Mouse (Mus musculus) thymus, postnatal 0 days (tissue): ENCODE measurements around the gene Irf2. TPM values are rescaled to one million over a fixed set of nuclear protein-coding genes. Genes with fewer than 3 reads are reported as not detected.

Experiments used
- DNase-seq: peaks from one replicate; pipeline ENCODE4 v3.0.0-alpha.2; 2015; ENCODE audit warnings: low spot score
- polyA plus RNA-seq: library from polyadenylated mRNA; unstranded; fragments of >200 nt; fragmentation: Nextera tagmentation; extraction: Ambion mirVana; gene quantifications from 2 replicates; pipeline ENCODE4 v1.2.1, GENCODE M21; 2015

Gene Irf2
- polyA plus RNA-seq, 1 experiment from 2014 or later, result 57.8 TPM

GRCm38 (mm10) chr8:46840791-46841190, 101.3 kb downstream of the Irf2 start:
- no peak for DNase-seq

DNA sequence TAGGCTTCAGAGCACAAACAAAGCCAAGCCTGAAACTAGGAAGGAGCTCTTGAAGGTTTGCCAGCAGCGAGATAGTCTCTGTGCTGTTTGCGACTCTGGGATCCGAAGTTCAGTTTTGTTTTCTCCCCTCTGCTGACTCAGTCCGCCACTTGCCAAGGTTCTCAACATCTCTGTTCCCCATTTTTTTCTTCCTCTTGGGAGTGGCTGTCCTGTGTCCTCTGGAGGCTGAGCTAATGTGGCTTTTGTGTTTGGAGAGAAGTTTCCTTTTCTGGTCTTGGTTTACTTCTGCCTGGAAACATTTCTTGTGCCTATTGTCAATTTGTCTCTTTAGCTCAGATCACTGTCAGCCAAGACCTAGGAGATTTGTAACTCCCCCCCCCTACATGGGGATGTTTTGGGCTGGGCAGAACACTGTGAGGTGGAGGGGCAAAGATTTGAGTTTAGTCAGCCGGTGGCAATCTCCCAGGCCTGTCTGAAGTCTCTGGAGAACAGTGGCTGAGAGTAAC, 103.2 kb downstream of the Irf2 start:
- no peak for DNase-seq

DNA sequence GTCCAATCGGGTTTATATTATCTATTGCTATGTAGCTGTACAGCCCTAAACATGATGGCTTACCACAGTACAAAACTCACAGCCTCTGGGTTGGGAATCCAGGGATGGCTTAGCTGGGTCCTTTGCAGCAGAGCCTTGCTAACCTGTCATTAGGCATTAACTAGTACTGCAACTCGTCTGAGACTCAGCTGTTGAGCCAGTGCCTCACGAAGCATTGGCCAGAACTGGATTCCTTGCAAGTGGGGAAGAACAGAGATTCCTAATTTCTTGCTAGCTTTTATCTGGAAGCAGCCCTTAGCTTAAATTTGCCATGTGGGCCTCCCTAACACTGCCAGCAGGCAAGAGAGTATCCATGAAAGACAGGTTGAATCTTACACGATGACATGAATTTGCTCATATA, 104.3 kb downstream of the Irf2 start:
- DNase-seq, result no peak

- DNase-seq, result peak; percentile 51
These were observed 104.9 kb downstream of the Irf2 start for GRCm38 (mm10) chr8:46844371-46844973.

DNA sequence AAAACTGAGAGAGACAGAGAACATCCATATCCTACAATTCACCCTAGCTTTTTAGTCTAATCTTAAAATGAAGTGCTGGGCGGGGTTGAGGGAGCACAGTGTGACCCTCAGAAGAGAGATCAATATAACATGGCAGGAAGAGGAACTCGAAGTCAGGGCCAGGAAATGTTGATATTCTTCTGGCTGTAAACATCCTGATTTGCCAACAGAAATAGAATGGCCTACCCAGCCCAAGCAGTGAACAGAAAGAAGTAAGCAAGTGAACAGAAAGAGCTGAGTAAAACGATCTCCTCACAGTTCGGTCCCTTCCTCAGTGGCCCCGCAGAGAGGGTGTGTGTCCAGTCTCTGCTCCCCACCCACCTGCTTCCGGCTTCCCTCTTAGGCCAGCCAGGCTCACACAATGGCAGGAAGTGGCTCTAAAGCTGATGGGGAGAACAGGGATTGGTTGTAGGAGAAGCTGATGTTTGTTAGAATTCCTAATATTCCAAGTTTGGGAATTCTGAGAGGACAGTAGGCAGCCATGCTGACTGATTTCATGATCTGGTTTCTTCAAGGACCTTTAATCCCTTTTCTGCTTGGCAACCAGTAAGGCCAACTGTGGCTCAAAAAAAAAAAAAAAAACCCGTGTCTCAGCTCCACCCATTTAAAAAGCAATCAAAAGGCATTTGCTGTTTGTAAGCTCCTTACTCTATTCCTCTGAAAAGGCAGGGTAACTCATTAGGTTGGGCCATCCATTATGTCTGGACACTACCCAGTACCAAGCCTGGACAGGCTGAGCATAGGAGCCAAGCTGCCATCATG, 105.6 kb downstream of the Irf2 start:
- DNase-seq, result peak; percentile 45

DNA sequence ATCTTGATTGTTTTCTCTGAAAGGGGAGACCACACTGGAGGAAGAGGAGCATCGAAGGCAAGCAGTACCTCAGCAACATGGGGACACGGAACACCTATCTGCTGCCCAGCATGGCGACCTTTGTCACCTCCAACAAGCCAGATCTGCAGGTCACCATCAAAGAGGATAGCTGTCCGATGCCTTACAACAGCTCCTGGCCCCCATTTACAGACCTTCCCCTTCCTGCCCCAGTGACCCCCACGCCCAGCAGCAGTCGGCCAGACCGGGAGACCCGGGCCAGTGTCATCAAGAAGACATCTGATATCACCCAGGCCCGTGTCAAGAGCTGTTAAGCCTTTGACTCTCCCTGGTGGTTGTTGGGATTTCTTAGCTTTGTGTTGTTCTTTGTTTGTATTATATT, 106.4 kb downstream of the Irf2 start:
- DNase-seq, result no peak

DNA sequence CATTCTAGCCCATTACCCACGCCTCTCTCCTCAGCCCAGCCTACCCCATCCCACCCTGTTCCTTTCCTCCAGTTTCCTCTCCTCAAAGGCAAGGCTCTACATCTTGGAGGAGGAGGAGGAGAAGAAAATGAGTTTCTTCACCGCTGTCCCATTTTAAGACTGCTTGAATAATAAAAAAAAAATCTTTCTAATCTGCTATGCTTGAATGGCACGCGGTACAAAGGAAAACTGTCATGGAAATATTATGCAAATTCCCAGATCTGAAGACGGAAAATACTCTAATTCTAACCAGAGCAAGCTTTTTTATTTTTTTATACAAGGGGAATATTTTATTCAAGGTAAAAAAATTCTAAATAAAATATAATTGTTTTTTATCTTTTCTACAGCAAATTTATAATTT, 107.4 kb downstream of the Irf2 start:
- no peak for DNase-seq

- DNase-seq, result no peak
These were observed 108.6 kb downstream of the Irf2 start for GRCm38 (mm10) chr8:46848011-46848641.

DNA sequence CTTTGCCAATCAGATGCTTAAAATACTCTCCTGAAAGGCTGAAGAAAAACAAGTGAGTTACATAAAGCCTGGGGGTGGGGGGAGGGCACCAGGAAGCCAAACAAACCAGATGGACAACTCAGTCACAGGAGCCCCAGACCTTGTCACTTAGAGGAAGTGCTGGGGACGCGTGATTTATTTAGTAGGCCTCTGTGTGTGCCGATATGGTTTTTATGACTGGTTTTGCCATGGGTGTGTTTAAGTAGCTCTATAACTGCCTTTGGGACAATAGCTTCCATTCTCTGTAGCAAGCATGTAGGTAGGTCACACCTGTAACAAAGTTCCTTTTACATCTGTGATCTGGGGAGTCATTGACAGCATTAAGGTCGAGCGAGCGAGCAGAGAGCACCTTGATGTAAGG, 109.4 kb downstream of the Irf2 start:
- peak; percentile 6 for DNase-seq

DNA sequence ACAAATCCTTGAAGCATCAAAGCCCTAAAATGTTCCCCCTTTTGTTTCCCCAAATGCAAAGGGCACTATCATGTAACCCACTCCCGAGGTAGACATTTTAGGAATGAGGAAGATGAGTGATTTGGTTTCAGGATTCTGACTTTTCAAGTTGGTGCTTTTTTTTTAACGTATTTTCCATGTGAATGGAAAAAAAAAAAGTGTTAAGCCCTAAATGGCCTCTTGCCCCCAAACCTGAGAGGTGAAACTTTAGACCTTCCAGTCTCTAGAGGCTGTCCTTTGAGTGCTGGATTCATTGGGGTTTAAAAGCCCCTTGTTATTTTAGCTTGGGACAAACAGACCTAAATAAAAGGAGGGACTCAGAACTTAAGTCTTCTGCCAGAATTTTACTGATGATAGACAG, 109.9 kb downstream of the Irf2 start:
- DNase-seq, result no peak

DNA sequence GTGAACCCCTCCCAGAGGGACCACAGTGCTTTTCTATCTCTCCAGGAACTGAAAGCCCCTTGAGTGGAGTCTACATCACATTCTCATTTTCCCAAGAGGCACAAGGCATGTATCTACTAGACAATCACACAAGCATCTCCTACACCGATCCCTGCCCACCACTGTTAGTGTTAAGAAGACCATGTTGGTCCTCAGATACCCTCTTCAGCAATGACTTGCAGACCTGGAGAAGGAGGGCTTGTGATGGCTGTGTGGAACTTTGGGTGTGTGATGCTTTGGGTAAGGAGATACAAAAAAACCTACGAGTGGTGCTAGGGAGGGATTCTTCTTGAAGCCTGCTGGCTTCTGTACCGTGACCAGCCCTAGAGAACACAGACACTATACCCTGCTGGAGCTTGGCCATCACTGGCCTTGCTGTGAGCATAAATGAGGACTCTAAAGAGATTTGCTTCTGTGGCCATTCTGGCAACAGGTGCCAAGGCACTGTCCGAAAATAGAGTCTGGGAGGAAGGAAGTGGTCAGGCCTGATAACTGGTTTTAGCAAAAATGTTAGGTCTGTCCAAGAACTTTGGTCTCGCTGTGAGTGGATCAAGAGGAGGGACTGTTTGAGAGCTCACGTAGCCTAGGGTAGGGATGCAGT, 110.8 kb downstream of the Irf2 start:
- no peak for DNase-seq

- DNase-seq, result peak; percentile 10
These were observed 112.0 kb downstream of the Irf2 start for GRCm38 (mm10) chr8:46851560-46851959.

DNA sequence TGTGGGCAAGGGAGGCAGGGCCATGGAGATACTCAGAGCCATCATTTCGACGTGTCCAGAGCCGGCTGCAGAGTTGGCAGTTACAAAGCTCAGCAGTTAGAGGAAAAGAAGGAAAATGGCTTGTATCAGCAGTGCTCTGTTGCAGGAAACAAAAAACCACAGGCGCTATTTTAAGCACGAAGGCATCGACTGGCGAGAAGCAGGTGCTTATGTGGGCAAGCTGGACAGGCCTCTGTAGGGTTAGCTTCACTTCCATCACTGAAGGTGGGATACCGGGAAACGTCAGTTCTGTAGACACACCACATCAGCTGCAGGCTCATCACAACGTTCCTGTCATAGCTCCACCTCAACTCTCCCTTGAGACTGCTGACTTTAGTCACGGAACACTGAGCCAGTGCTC, 112.8 kb downstream of the Irf2 start:
- peak; percentile 44 for DNase-seq

DNA sequence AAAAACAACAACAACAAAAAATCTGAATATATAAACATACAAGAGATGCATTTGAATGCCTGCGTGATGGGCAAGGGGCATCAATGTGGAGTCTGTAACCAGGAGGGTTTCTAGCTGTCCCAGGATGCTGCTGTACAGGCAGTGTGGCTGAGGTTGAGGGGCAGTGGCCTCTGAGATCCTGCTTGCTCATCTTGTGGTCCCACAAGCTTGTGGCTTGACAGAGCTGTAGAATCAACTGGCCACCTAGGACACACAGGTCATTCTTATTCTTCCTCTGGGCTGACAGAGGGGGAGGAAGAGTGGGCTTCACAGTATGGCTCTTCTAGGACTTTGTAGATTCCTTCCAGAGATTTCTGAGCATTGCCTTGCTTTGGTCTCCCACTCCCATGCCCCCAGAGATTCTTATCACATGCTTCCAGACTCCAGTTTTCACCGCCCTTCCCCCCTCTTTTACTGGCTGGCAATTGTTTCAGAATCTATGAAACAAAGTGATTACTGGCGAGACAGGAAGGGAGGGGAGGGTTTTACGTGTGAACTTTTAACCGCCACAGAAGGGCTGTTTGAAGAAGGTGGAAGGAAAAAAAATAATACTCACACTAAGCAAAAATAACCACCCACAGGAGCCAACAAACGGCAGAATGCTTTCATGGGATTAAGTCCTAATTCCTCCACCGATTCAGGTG, 119.8 kb downstream of the Irf2 start:
- peak; percentile 51 for DNase-seq

GRCm38 (mm10) chr8:46859847-46860167, 120.3 kb downstream of the Irf2 start:
- peak; percentile 20 for DNase-seq

- DNase-seq, result no peak
These were observed 123.0 kb downstream of the Irf2 start for GRCm38 (mm10) chr8:46862508-46862907.

DNA sequence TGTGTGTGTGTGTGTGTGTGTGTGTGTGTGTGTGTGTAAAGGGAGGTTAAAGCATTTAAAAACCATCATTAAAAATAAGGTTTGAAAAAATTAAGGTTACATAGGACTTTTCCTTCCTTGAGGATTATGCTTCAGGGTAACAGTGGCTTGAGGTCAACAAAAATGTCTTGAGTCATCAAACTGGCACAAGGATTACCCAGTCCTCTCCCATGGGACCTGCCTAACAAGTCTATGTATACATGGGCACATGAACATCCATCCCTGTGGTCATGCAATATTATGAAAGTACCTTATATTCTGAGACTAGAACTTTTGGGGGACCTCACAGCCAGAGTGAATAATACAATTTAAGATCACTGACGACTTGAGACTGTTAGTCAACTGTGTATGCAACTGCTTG, 125.9 kb downstream of the Irf2 start:
- DNase-seq, result no peak

DNA sequence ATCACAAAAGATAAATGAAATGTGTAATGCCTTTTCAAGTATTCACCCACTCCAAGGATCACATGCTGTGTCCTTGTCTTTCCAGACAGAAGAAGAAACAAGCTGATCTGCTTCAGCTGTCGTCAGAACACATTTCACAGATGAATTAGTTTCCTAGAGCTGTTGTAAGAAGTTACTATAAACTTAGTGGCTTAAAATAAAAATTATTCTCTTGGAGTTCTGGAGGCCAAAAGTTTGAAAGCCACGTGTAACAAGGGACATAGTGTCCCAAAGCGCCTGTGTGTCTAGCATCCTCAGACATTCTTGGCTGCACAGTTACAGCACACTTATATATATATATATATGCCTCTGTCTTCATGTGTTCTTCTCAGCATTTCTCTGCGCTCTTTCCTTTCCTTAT, 127.9 kb downstream of the Irf2 start:
- DNase-seq, result no peak

- no peak for DNase-seq
These were observed 129.0 kb downstream of the Irf2 start for GRCm38 (mm10) chr8:46868346-46869065.

- DNase-seq, result no peak
These were observed 130.0 kb downstream of the Irf2 start for GRCm38 (mm10) chr8:46869521-46869925.

- no peak for DNase-seq
These were observed 131.6 kb downstream of the Irf2 start for GRCm38 (mm10) chr8:46871086-46871485.
